Mouse (Mus musculus) lung, postnatal 0 days (tissue): Measurements from ENCODE around the gene 9230112D13Rik. TPM values are rescaled to one million over a fixed set of nuclear protein-coding genes. Genes with fewer than 3 reads are reported as not detected.

Experiments used
- ATAC-seq: fragments of 200-750 bp; cut with Nextera tagmentation; 2 replicates; pipeline ENCODE4 v1.8.0; 2017; ENCODE audit warnings: moderate library complexity
- DNase-seq: peaks from one replicate; pipeline ENCODE4 v3.0.0-alpha.2; 2016; ENCODE audit warnings: low spot score
- H3K27ac ChIP-seq: fragments of 300-500 bp; sonication (generic); 2 replicates; pipeline ENCODE4 v1.5.1; 2014; ENCODE audit warnings: antibody characterized with exemption, mild to moderate bottlenecking, low read length, mixed read lengths
- H3K27me3 ChIP-seq: fragments of 300-500 bp; sonication (generic); replicated peaks from 2 replicates; pipeline ENCODE4 v1.6.1; 2014; ENCODE audit warnings: low read length, mixed read lengths; ENCODE audit not compliant: insufficient read depth
- H3K36me3 ChIP-seq: fragments of 300-500 bp; sonication (generic); 2 replicates; pipeline ENCODE4 v1.6.1; 2014; ENCODE audit warnings: low read length, mixed read lengths; ENCODE audit not compliant: insufficient read depth
- H3K4me1 ChIP-seq: fragments of 300-500 bp; sonication (generic); 2 replicates; pipeline ENCODE4 v1.6.1; 2014; ENCODE audit warnings: antibody characterized with exemption, low read depth, low read length, mixed read lengths; ENCODE audit not compliant: insufficient read depth
- H3K4me2 ChIP-seq: fragments of 300-500 bp; sonication (generic); replicated peaks from 2 replicates; pipeline ENCODE4 v1.6.1; 2014; ENCODE audit warnings: low read depth, mild to moderate bottlenecking, low read length, moderate library complexity, mixed read lengths
- H3K4me3 ChIP-seq: fragments of 300-500 bp; sonication (generic); 2 replicates; pipeline ENCODE4 v1.5.1; 2014; ENCODE audit warnings: low read depth, low read length
- H3K9ac ChIP-seq: fragments of 300-500 bp; sonication (generic); replicated peaks from 2 replicates; pipeline ENCODE4 v1.6.1; 2014; ENCODE audit warnings: low read depth, mild to moderate bottlenecking
- H3K9me3 ChIP-seq: fragments of 300-500 bp; sonication (generic); 2 replicates; pipeline ENCODE4 v1.6.1; 2016; ENCODE audit warnings: low read length, mixed read lengths
- CTCF ChIP-seq: IDR thresholded peaks from 2 replicates; pipeline ENCODE4 v1.5.1; 2016; ENCODE audit warnings: antibody characterized with exemption, mild to moderate bottlenecking
- EP300 ChIP-seq: IDR thresholded peaks from 2 replicates; pipeline ENCODE4 v1.6.1; 2016; ENCODE audit warnings: antibody characterized with exemption, mild to moderate bottlenecking, control low read depth
- WGBS: fragments of 180-500 bp; shearing (Covaris S2); extraction: QIAGEN DNeasy Blood & Tissue Kit; methylation state at CpG from one replicate; pipeline ENCODE4 v1.1.7; 2014; 5-methylcytosine and 5-hydroxymethylcytosine counted together
- polyA plus RNA-seq: library from polyadenylated mRNA; unstranded; fragments of >200 nt; fragmentation: Nextera tagmentation; extraction: Ambion mirVana; gene quantifications from 2 replicates; pipeline ENCODE4 v1.2.1, GENCODE M21; 2015

Gene 9230112D13Rik
- polyA plus RNA-seq, 1 experiment from 2014 or later = not detected

- no peak for TF ChIP-seq EP300
- TF ChIP-seq CTCF = no peak
- Histone ChIP-seq H3K36me3 (no peaks in the 10 kb centered on the region), H3K9me3 (no peaks in the 10 kb centered on the region), H3K4me1 (no peaks in the 10 kb centered on the region), H3K27ac (no peak overlapping the region), H3K9ac (no peak overlapping the region), H3K4me3 (no peak overlapping the region), H3K4me2 (no peak overlapping the region), H3K27me3 (no peaks in the 10 kb centered on the region; the same call in 1 of the 2 replicates)
- 58% methylated on average over 5 of the region's 5 CpGs for WGBS
- DNase-seq = no peak
- no peak for ATAC-seq
Observed at GRCm38 (mm10) chr14:34567697-34568096, 45.1 kb upstream of the 9230112D13Rik start.

GRCm38 (mm10) chr14:34566530-34566929 lies 43.9 kb upstream of the 9230112D13Rik start:
- no peaks in the 10 kb centered on the region; the same call in 1 of the 2 replicates for H3K27me3 ChIP-seq
- H3K36me3 ChIP-seq = no peaks in the 10 kb centered on the region
- H3K27ac ChIP-seq = no peak overlapping the region
- H3K4me3 ChIP-seq = no peak overlapping the region
- 87% methylated on average over 7 of the region's 7 CpGs for WGBS
- no peaks in the 10 kb centered on the region for H3K9me3 ChIP-seq
- ATAC-seq = no peak
- DNase-seq = no peak
- H3K4me1 ChIP-seq = no peaks in the 10 kb centered on the region
- TF ChIP-seq CTCF = no peak
- no peak for TF ChIP-seq EP300
- H3K9ac ChIP-seq = no peak overlapping the region
- H3K4me2 ChIP-seq = no peak overlapping the region

- no peaks in the 10 kb centered on the region; the same call in 1 of the 2 replicates for H3K27me3 ChIP-seq
- H3K4me1 ChIP-seq = no peaks in the 10 kb centered on the region
- peak; percentile 57 for DNase-seq
Observed at GRCm38 (mm10) chr14:34565711-34566110, 43.1 kb upstream of the 9230112D13Rik start.

GRCm38 (mm10) chr14:34564646-34565045 lies 42.0 kb upstream of the 9230112D13Rik start:
- Histone ChIP-seq H3K9me3 (no peaks in the 10 kb centered on the region), H3K36me3 (no peaks in the 10 kb centered on the region), H3K9ac (no peak overlapping the region), H3K27ac (no peak overlapping the region), H3K4me3 (no peak overlapping the region), H3K4me2 (no peak overlapping the region), H3K4me1 (no peaks in the 10 kb centered on the region), H3K27me3 (no peaks in the 10 kb centered on the region; the same call in 1 of the 2 replicates)
- TF ChIP-seq EP300 (no peak), CTCF (no peak)
- DNase-seq = no peak
- ATAC-seq = no peak
- WGBS = 53% methylated on average over 4 of the region's 5 CpGs

More at GRCm38 (mm10) chr14:34565711-34566110, 43.1 kb upstream of the 9230112D13Rik start:
- 57% methylated on average over 17 of the region's 17 CpGs for WGBS
- H3K9ac ChIP-seq = no peak overlapping the region
- H3K36me3 ChIP-seq = no peaks in the 10 kb centered on the region
- TF ChIP-seq EP300 (no peak), CTCF (no peak)
- H3K27ac ChIP-seq = no peak overlapping the region
- H3K4me3 ChIP-seq = no peak overlapping the region
- no peaks in the 10 kb centered on the region for H3K9me3 ChIP-seq
- peak; percentile 72 for ATAC-seq
- no peak overlapping the region for H3K4me2 ChIP-seq

GRCm38 (mm10) chr14:34562393-34562792 lies 39.8 kb upstream of the 9230112D13Rik start:
- no peaks in the 10 kb centered on the region for H3K27me3 ChIP-seq
- 10% methylated on average over 2 of the region's 2 CpGs for WGBS
- H3K4me3 ChIP-seq = no peak overlapping the region
- no peaks in the 10 kb centered on the region for H3K4me1 ChIP-seq
- no peaks in the 10 kb centered on the region for H3K36me3 ChIP-seq
- H3K4me2 ChIP-seq = no peak overlapping the region
- H3K27ac ChIP-seq = no peak overlapping the region
- H3K9ac ChIP-seq = no peak overlapping the region
- TF ChIP-seq CTCF (peak; percentile 42; the same call in 1 of the 2 replicates), EP300 (no peak)
- DNase-seq = peak; percentile 30
- peak; percentile 31; the same call in 1 of the 2 replicates for ATAC-seq
- no peaks in the 10 kb centered on the region for H3K9me3 ChIP-seq

- H3K9me3 ChIP-seq = no peaks in the 10 kb centered on the region
- WGBS = 80% methylated on average over 8 of the region's 8 CpGs
- no peak overlapping the region for H3K4me2 ChIP-seq
- H3K9ac ChIP-seq = no peak overlapping the region
- no peaks in the 10 kb centered on the region for H3K27me3 ChIP-seq
- ATAC-seq (no peak), DNase-seq (no peak)
- H3K36me3 ChIP-seq = no peaks in the 10 kb centered on the region
- no peak overlapping the region for H3K4me3 ChIP-seq
- TF ChIP-seq EP300 (no peak), CTCF (no peak)
- H3K4me1 ChIP-seq = no peaks in the 10 kb centered on the region
- H3K27ac ChIP-seq = no peak overlapping the region
Observed at GRCm38 (mm10) chr14:34561647-34562046, 39.0 kb upstream of the 9230112D13Rik start.

- Histone ChIP-seq H3K27ac (no peak overlapping the region), H3K9me3 (no peaks in the 10 kb centered on the region), H3K27me3 (no peaks in the 10 kb centered on the region), H3K4me1 (no peaks in the 10 kb centered on the region), H3K9ac (no peak overlapping the region), H3K4me2 (no peak overlapping the region), H3K36me3 (no peaks in the 10 kb centered on the region), H3K4me3 (no peak overlapping the region)
- DNase-seq = no peak
- WGBS = 86% methylated on average over 9 of the region's 9 CpGs
- no peak for ATAC-seq
- TF ChIP-seq CTCF (no peak), EP300 (no peak)
Observed at GRCm38 (mm10) chr14:34558947-34559346, 36.3 kb upstream of the 9230112D13Rik start.
